Mouse (Mus musculus) CH12.LX (cell line): Measurements from ENCODE around the gene Farp1. TPM values are rescaled to one million over a fixed set of nuclear protein-coding genes. Genes with fewer than 3 reads are reported as not detected.
"Not testable (repeated sequence)": the region's sequence is repeated elsewhere in the genome, so short reads cannot be mapped to it uniquely, and the experiment has no call there.

Source experiments
- DNase-seq: peaks from one replicate; pipeline ENCODE4 v3.0.0-alpha.2; 2013; ENCODE audit errors: extremely low read depth
- H3K27ac ChIP-seq: 2 replicates; pipeline ENCODE4 v1.5.1; 2012; ENCODE audit warnings: low read depth, mild to moderate bottlenecking, control low read depth, moderate library complexity; ENCODE audit not compliant: insufficient read depth
- H3K27me3 ChIP-seq: replicated peaks from 2 replicates; pipeline ENCODE3; 2012; ENCODE audit warnings: inconsistent platforms
- H3K36me3 ChIP-seq, 2 experiments: replicated peaks in 1 of 2; 2 replicates each; pipeline versions ENCODE3 to v1.6.1; 2012; ENCODE audit warnings: inconsistent platforms in 1 of 2, low read length in 1 of 2, mild to moderate bottlenecking in 1 of 2, mixed read lengths in 1 of 2, moderate library complexity in 1 of 2; ENCODE audit not compliant: control insufficient read depth in 1 of 2, insufficient read depth in 1 of 2
- H3K4me1 ChIP-seq, 2 experiments: 2 replicates each; pipeline ENCODE4 v1.6.1; 2012; ENCODE audit warnings: inconsistent platforms in 1 of 2, moderate library complexity in 1 of 2; ENCODE audit not compliant: insufficient read depth in 2 of 2, control insufficient read depth in 1 of 2
- H3K4me2 ChIP-seq: 2 replicates; pipeline ENCODE4 v1.6.1; 2012; ENCODE audit warnings: low read depth, mild to moderate bottlenecking, control low read depth; ENCODE audit not compliant: poor library complexity, insufficient read depth, severe bottlenecking
- H3K4me3 ChIP-seq, 3 experiments: fragments of 150-350 bp in 1 of 3; sonication (generic) in 1 of 3; replicated peaks in 1 of 3; 2 replicates each; pipeline versions ENCODE3 to v1.5.1; 2011 to 2012; ENCODE audit warnings: low read depth in 2 of 3, low read length in 2 of 3, mild to moderate bottlenecking in 2 of 3, moderate library complexity in 2 of 3, control low read depth in 1 of 3, improper control_type of control experiment in 1 of 3, inconsistent platforms in 1 of 3, mixed read lengths in 1 of 3; ENCODE audit not compliant: poor library complexity in 1 of 3
- H3K79me2 ChIP-seq: replicated peaks from 2 replicates; pipeline ENCODE4 v1.6.1; 2012; ENCODE audit warnings: mild to moderate bottlenecking, moderate library complexity; ENCODE audit not compliant: control insufficient read depth, poor library complexity, insufficient read depth, severe bottlenecking; ENCODE audit errors: extremely low read depth
- H3K9ac ChIP-seq: 2 replicates; pipeline ENCODE4 v1.6.1; 2012; ENCODE audit warnings: low read depth, mild to moderate bottlenecking, control low read depth, moderate library complexity; ENCODE audit not compliant: insufficient read depth
- H3K9me3 ChIP-seq: replicated peaks from 2 replicates; pipeline ENCODE3; 2012; ENCODE audit warnings: low read length, inconsistent platforms, mixed read lengths
- ETS1 ChIP-seq: conservative IDR thresholded peaks from 2 replicates; pipeline ENCODE4 v1.6.1; 2012; ENCODE audit warnings: low read depth, mild to moderate bottlenecking, inconsistent platforms, low read length, improper control_type of control experiment, moderate library complexity
- GABPA ChIP-seq: IDR thresholded peaks from 2 replicates; pipeline ENCODE4 v1.6.1; 2012; ENCODE audit warnings: low read depth, low read length, improper control_type of control experiment, inconsistent platforms; ENCODE audit not compliant: insufficient replicate concordance
- HCFC1 ChIP-seq: IDR thresholded peaks from 2 replicates; pipeline ENCODE4 v1.6.1; 2012; ENCODE audit warnings: low read depth, mild to moderate bottlenecking, inconsistent platforms, low read length, improper control_type of control experiment
- JUN ChIP-seq: IDR thresholded peaks from 2 replicates; pipeline ENCODE4 v1.6.1; 2011; ENCODE audit warnings: low read depth, mild to moderate bottlenecking, low read length, improper control_type of control experiment, moderate library complexity; ENCODE audit not compliant: insufficient read depth
- MAX ChIP-seq: IDR thresholded peaks from 2 replicates; pipeline ENCODE4 v1.6.1; 2011; ENCODE audit warnings: low read length, improper control_type of control experiment
- MYC ChIP-seq: IDR thresholded peaks from 2 replicates; pipeline ENCODE4 v1.6.1; 2011; ENCODE audit warnings: low read depth, mild to moderate bottlenecking, improper control_type of control experiment, low read length
- PAX5 ChIP-seq: IDR thresholded peaks from 2 replicates; pipeline ENCODE4 v1.6.1; 2012; ENCODE audit warnings: low read length, inconsistent platforms, mixed read lengths
- POLR2AphosphoS2 ChIP-seq: IDR thresholded peaks from 2 replicates; pipeline ENCODE4 v1.6.1; 2011; ENCODE audit warnings: low read depth, low read length, improper control_type of control experiment
- RCOR1 ChIP-seq: conservative IDR thresholded peaks from 2 replicates; pipeline ENCODE4 v1.6.1; 2012; ENCODE audit warnings: low read depth, mild to moderate bottlenecking, inconsistent platforms, low read length, improper control_type of control experiment
- SMC3 ChIP-seq: IDR thresholded peaks from 2 replicates; pipeline ENCODE4 v1.6.1; 2011; ENCODE audit warnings: low read depth, low read length, improper control_type of control experiment
- TBP ChIP-seq: conservative IDR thresholded peaks from 2 replicates; pipeline ENCODE4 v1.6.1; 2011; ENCODE audit warnings: low read depth, low read length, improper control_type of control experiment
- ZC3H11A ChIP-seq: IDR thresholded peaks from 2 replicates; pipeline ENCODE4 v1.6.1; 2012; ENCODE audit warnings: low read depth, mild to moderate bottlenecking, inconsistent platforms, low read length, improper control_type of control experiment
- ZNF384 ChIP-seq: IDR thresholded peaks from 2 replicates; pipeline ENCODE4 v1.6.1; 2012; ENCODE audit warnings: low read depth, low read length, improper control_type of control experiment, inconsistent platforms
- dilution Hi-C: fragments of 300-500 bp; cut with MboI; formaldehyde crosslinking; loops from 2 replicates; pipeline ENCODE4 v1.14.3; 2020; ENCODE audit warnings: low sequenced_read_pairs; ENCODE audit not compliant: extremely low pct_unique_long_range_greater_than_20kb, extremely low pct_ligation_motif_present
- in situ Hi-C: fragments of 300-500 bp; cut with MboI; formaldehyde crosslinking; loops from 3 replicates; pipeline ENCODE4 v1.14.3; 2019; ENCODE audit warnings: low sequenced_read_pairs, low pct_ligation_motif_present, low pct_unique_long_range_greater_than_20kb, mixed read lengths
- polyA plus RNA-seq: library from polyadenylated mRNA; unstranded; fragments of >175 nt; gene quantifications from 2 replicates; pipeline ENCODE4 v1.2.1, GENCODE M21; 2012; ENCODE audit warnings: low read depth; ENCODE audit not compliant: insufficient read length
- total RNA-seq, 2 experiments: library from RNA; depleted of rRNA; stranded (reverse); fragments of 300-350 nt in 1 of 2; fragments of >200 nt in 1 of 2; gene quantifications; 2 replicates each; pipeline ENCODE4 v1.2.3; 2012 to 2014

Farp1 gene
- total and polyA plus RNA-seq, 3 experiments: 2.4 to 10.3 (median 2.5) TPM

DNA sequence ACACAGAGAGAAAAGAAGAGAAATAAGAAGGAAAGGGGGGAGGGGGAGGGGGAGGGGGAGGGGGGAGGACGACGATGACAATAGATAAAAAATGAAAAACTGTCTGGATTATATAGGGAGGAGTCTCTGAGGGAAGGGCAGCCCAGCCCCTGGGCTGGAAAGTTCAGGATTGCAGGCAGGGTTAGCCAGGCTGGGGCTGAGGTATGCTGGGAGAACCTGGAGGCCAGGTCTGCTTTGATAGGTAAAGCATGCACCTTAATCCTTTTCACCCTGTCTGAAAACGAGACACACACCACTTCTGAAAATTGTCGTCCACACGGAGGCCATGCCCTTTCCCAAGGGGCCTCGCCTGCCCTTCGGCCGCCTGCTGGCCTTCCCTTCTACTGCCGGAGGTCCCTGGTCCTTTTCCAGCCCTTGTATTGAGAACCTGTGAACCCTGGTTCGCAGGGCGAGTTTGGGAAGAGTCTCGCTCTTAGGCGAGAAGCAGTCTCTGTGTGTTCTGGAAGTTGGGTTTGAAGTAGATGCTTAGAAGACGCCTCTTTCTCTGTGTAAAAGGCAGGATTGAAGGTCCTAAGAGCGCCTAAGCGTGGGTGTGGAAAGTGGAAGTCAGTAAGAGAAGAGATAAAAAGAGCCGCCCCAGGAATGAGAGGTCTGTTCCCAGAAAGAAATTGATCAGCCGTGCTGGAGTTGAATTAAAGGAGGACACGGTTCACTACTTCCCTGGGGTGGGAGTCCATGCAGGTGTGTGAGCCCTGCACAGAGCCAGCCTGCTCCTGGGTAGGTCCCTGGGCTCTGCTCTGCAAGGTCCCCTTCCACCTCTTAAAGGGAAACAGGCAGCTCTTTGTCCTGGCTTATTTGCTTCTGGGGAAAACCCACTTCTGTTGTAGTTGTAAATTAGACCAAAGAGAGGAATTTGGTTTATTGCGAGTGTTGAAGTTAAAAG is 94.1 kb downstream of the Farp1 start:
- dilution Hi-C loops (no loop called here), in situ Hi-C loops (no loop called here)
- peak overlapping the region; percentile 92 for H3K4me2 ChIP-seq
- no peaks in the 10 kb centered on the region for H3K9me3 ChIP-seq
- H3K27me3 ChIP-seq: no peaks in the 10 kb centered on the region
- TF ChIP-seq MAX (no peak), JUN (no peak), HCFC1 (no peak), ZNF384 (no peak), ETS1 (no peak), POLR2AphosphoS2 (no peak), GABPA (no peak), TBP (no peak), MYC (no peak), ZC3H11A (no peak), RCOR1 (no peak), SMC3 (no peak), PAX5 (no peak)
- H3K36me3 ChIP-seq: peaks cover 0 to 7% of the 10 kb centered on the region in 2 experiments
- H3K79me2 ChIP-seq: no peaks in the 10 kb centered on the region
- H3K27ac ChIP-seq: no peak overlapping the region
- peak overlapping the region in 1 of 3 experiments; percentile 29 for H3K4me3 ChIP-seq
- peak; percentile 57 for DNase-seq
- H3K9ac ChIP-seq: no peak overlapping the region
- peaks cover 10 to 37% of the 10 kb centered on the region in 2 experiments; a peak in 3 of 4 replicates for H3K4me1 ChIP-seq

DNA sequence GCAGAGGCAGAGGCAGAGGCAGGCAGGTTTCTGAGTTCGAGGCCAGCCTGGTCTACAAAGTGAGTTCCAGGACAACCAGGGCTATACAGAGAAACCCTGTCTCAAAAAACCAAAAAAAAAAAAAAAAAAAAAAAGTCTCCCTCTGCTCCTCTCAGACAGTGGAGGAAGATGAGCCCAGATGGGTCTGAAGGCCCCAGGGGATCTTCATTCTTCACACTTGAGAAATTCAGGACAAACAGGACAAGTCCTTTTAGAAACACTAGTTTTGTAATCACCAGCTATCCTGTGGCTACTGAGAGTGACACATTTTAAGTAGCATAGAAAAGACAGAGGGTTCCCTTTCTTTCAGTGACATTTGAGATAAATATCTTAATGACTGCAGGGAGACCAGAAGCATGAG is 95.4 kb downstream of the Farp1 start:
- DNase-seq, H3K36me3 ChIP-seq, H3K9me3 ChIP-seq, in situ Hi-C loops, H3K27me3 ChIP-seq, H3K4me2 ChIP-seq, dilution Hi-C loops, H3K9ac ChIP-seq, H3K79me2 ChIP-seq, H3K4me3 ChIP-seq, H3K27ac ChIP-seq: not testable (repeated sequence)
- TF ChIP-seq ZNF384: peak; percentile 60
- H3K4me1 ChIP-seq: peaks cover 10 to 37% of the 10 kb centered on the region in 2 experiments; a peak in 3 of 4 replicates
